Mouse (Mus musculus): ENCODE data around the gene Olfr875. TPM values are rescaled to one million over a fixed set of nuclear protein-coding genes. Genes with fewer than 3 reads are reported as not detected.

Olfr875 gene
- not detected in 2 replicates for polyA plus RNA-seq (2012)

- no peaks in the 10 kb centered on the region for H3K4me1 ChIP-seq (ENCODE audit: control insufficient read depth)
- TF ChIP-seq TAL1 (IDR thresholded peaks at IDR 0.05; ENCODE audit: low read length): no peak
- TF ChIP-seq GATA1 (IDR thresholded peaks at IDR 0.05; ENCODE audit: low read length): no peak
- H3K9me3 ChIP-seq (ENCODE audit: control insufficient read depth, low read length): no peaks in the 10 kb centered on the region
- H3K36me3 ChIP-seq (ENCODE audit: control insufficient read depth): no peaks in the 10 kb centered on the region
- no peaks in the 10 kb centered on the region for H3K27me3 ChIP-seq (ENCODE audit: control insufficient read depth)
- H3K4me3 ChIP-seq (replicated peaks): no peak within 1 kb of the TSS
Measured at GRCm38 (mm10) chr9:37771759-37772158, at the start of gene Olfr875. TSS of gene Olfr875 (plus strand) at chr9:37771857.

- no peaks in the 10 kb centered on the region for H3K27me3 ChIP-seq (ENCODE audit: control insufficient read depth)
- H3K9me3 ChIP-seq (ENCODE audit: control insufficient read depth, low read length): no peaks in the 10 kb centered on the region
- no peaks in the 10 kb centered on the region for H3K36me3 ChIP-seq (ENCODE audit: control insufficient read depth)
- H3K4me3 ChIP-seq (replicated peaks): no peak overlapping the region
- TF ChIP-seq GATA1 (IDR thresholded peaks at IDR 0.05; ENCODE audit: low read length) (no peak), TAL1 (IDR thresholded peaks at IDR 0.05; ENCODE audit: low read length) (no peak)
- no peaks in the 10 kb centered on the region for H3K4me1 ChIP-seq (ENCODE audit: control insufficient read depth)
Measured at GRCm38 (mm10) chr9:37734310-37734709, 37.3 kb upstream of the Olfr875 start.

GRCm38 (mm10) chr9:37744806-37745205 lies 26.9 kb upstream of the Olfr875 start, which contains the start of gene Olfr874:
TSS of gene Olfr874 (plus strand) at chr9:37745106.
- no peak within 1 kb of the TSS for H3K4me3 ChIP-seq (replicated peaks)
- H3K9me3 ChIP-seq (ENCODE audit: control insufficient read depth, low read length): no peaks in the 10 kb centered on the region
- TF ChIP-seq TAL1 (IDR thresholded peaks at IDR 0.05; ENCODE audit: low read length) (no peak), GATA1 (IDR thresholded peaks at IDR 0.05; ENCODE audit: low read length) (no peak)
- H3K27me3 ChIP-seq (ENCODE audit: control insufficient read depth): no peaks in the 10 kb centered on the region
- H3K36me3 ChIP-seq (ENCODE audit: control insufficient read depth): no peaks in the 10 kb centered on the region
- no peaks in the 10 kb centered on the region for H3K4me1 ChIP-seq (ENCODE audit: control insufficient read depth)

- Histone ChIP-seq H3K4me3 (replicated peaks) (no peak overlapping the region), H3K36me3 (ENCODE audit: control insufficient read depth) (no peaks in the 10 kb centered on the region), H3K4me1 (ENCODE audit: control insufficient read depth) (no peaks in the 10 kb centered on the region), H3K27me3 (ENCODE audit: control insufficient read depth) (no peaks in the 10 kb centered on the region), H3K9me3 (ENCODE audit: control insufficient read depth, low read length) (no peaks in the 10 kb centered on the region)
- no peak for TF ChIP-seq TAL1 (IDR thresholded peaks at IDR 0.05; ENCODE audit: low read length)
- TF ChIP-seq GATA1 (IDR thresholded peaks at IDR 0.05; ENCODE audit: low read length): no peak
Measured at GRCm38 (mm10) chr9:37750319-37751075, 21.2 kb upstream of the Olfr875 start.

GRCm38 (mm10) chr9:37751467-37751866 lies 20.2 kb upstream of the Olfr875 start:
- Histone ChIP-seq H3K4me1 (ENCODE audit: control insufficient read depth) (no peaks in the 10 kb centered on the region), H3K27me3 (ENCODE audit: control insufficient read depth) (no peaks in the 10 kb centered on the region), H3K9me3 (ENCODE audit: control insufficient read depth, low read length) (no peaks in the 10 kb centered on the region), H3K36me3 (ENCODE audit: control insufficient read depth) (no peaks in the 10 kb centered on the region), H3K4me3 (replicated peaks) (no peak overlapping the region)
- TF ChIP-seq GATA1 (IDR thresholded peaks at IDR 0.05; ENCODE audit: low read length) (no peak), TAL1 (IDR thresholded peaks at IDR 0.05; ENCODE audit: low read length) (no peak)

- no peaks in the 10 kb centered on the region for H3K36me3 ChIP-seq (ENCODE audit: control insufficient read depth)
- H3K9me3 ChIP-seq (ENCODE audit: control insufficient read depth, low read length): no peaks in the 10 kb centered on the region
- H3K4me3 ChIP-seq (replicated peaks): no peak overlapping the region
- H3K4me1 ChIP-seq (ENCODE audit: control insufficient read depth): no peaks in the 10 kb centered on the region
- TF ChIP-seq TAL1 (IDR thresholded peaks at IDR 0.05; ENCODE audit: low read length) (no peak), GATA1 (IDR thresholded peaks at IDR 0.05; ENCODE audit: low read length) (no peak)
- no peaks in the 10 kb centered on the region for H3K27me3 ChIP-seq (ENCODE audit: control insufficient read depth)
Measured at GRCm38 (mm10) chr9:37752006-37752405, 19.7 kb upstream of the Olfr875 start.

GRCm38 (mm10) chr9:37761728-37762127 lies 9.9 kb upstream of the Olfr875 start:
- H3K4me3 ChIP-seq (replicated peaks): no peak overlapping the region

GRCm38 (mm10) chr9:37762541-37762940 lies 9.1 kb upstream of the Olfr875 start:
- Histone ChIP-seq H3K9me3 (ENCODE audit: control insufficient read depth, low read length) (no peaks in the 10 kb centered on the region), H3K27me3 (ENCODE audit: control insufficient read depth) (no peaks in the 10 kb centered on the region), H3K36me3 (ENCODE audit: control insufficient read depth) (no peaks in the 10 kb centered on the region), H3K4me3 (replicated peaks) (no peak overlapping the region), H3K4me1 (ENCODE audit: control insufficient read depth) (no peaks in the 10 kb centered on the region)
- TF ChIP-seq GATA1 (IDR thresholded peaks at IDR 0.05; ENCODE audit: low read length) (no peak), TAL1 (IDR thresholded peaks at IDR 0.05; ENCODE audit: low read length) (no peak)

More at GRCm38 (mm10) chr9:37761728-37762127, 9.9 kb upstream of the Olfr875 start:
- no peaks in the 10 kb centered on the region for H3K4me1 ChIP-seq (ENCODE audit: control insufficient read depth)
- H3K36me3 ChIP-seq (ENCODE audit: control insufficient read depth): no peaks in the 10 kb centered on the region
- no peaks in the 10 kb centered on the region for H3K27me3 ChIP-seq (ENCODE audit: control insufficient read depth)
- H3K9me3 ChIP-seq (ENCODE audit: control insufficient read depth, low read length): no peaks in the 10 kb centered on the region
- no peak for TF ChIP-seq TAL1 (IDR thresholded peaks at IDR 0.05; ENCODE audit: low read length)
- TF ChIP-seq GATA1 (IDR thresholded peaks at IDR 0.05; ENCODE audit: low read length): no peak

GRCm38 (mm10) chr9:37770661-37771060 lies 996 bp upstream of the Olfr875 start:
- H3K4me3 ChIP-seq (replicated peaks): no peak overlapping the region
- H3K27me3 ChIP-seq (ENCODE audit: control insufficient read depth): no peaks in the 10 kb centered on the region
- no peaks in the 10 kb centered on the region for H3K4me1 ChIP-seq (ENCODE audit: control insufficient read depth)
- TF ChIP-seq TAL1 (IDR thresholded peaks at IDR 0.05; ENCODE audit: low read length) (no peak), GATA1 (IDR thresholded peaks at IDR 0.05; ENCODE audit: low read length) (no peak)
- no peaks in the 10 kb centered on the region for H3K36me3 ChIP-seq (ENCODE audit: control insufficient read depth)
- no peaks in the 10 kb centered on the region for H3K9me3 ChIP-seq (ENCODE audit: control insufficient read depth, low read length)

All from erythroblast, embryonic 14.5 days (primary cell).